Mouse (Mus musculus): Measurements from ENCODE around the gene Mettl7a3.

GRCm38 (mm10) chr15:100346761-100347160, 12.0 kb downstream of the Mettl7a3 start:
- TF ChIP-seq EP300 (optimal IDR thresholded peaks at IDR 0.05), result no peak
- no peak for TF ChIP-seq CTCF (IDR thresholded peaks at IDR 0.05; ENCODE audit: low read depth)
